Mouse (Mus musculus) bone marrow, adult 2 months (tissue): ENCODE measurements around the gene Sntb2. TPM values are rescaled to one million over a fixed set of nuclear protein-coding genes. Genes with fewer than 3 reads are reported as not detected.

Source experiments
- H3K27ac ChIP-seq: fragments of 200-500 bp; 2 replicates; pipeline ENCODE4 v1.5.1; 2012; ENCODE audit warnings: low read depth, mild to moderate bottlenecking, control low read depth, inconsistent platforms, low read length; ENCODE audit not compliant: control insufficient read depth, poor library complexity, insufficient read depth
- H3K4me1 ChIP-seq: fragments of 200-500 bp; 2 replicates; pipeline ENCODE4 v1.6.1; 2011; ENCODE audit warnings: low read length; ENCODE audit not compliant: control insufficient read depth, insufficient read depth
- H3K4me3 ChIP-seq: fragments of 200-500 bp; replicated peaks from 2 replicates; pipeline ENCODE3; 2011; ENCODE audit warnings: mild to moderate bottlenecking, low read depth, low read length, control low read depth; ENCODE audit not compliant: control insufficient read depth
- CTCF ChIP-seq: fragments of 200-500 bp; IDR thresholded peaks from 2 replicates; pipeline ENCODE4 v1.5.1; 2011; ENCODE audit warnings: low read length, control low read depth; ENCODE audit not compliant: control insufficient read depth, insufficient read depth
- POLR2A ChIP-seq: fragments of 200-500 bp; IDR thresholded peaks from 2 replicates; pipeline ENCODE4 v1.6.1; 2011; ENCODE audit warnings: low read depth, mild to moderate bottlenecking, control low read depth, low read length, borderline replicate concordance; ENCODE audit not compliant: control insufficient read depth
- WGBS: fragments of 180-500 bp; shearing (Covaris S2); methylation state at CpG from one replicate; pipeline ENCODE4 v1.1.7; 2018; 5-methylcytosine and 5-hydroxymethylcytosine counted together
- polyA plus RNA-seq: library from polyadenylated mRNA; stranded (reverse); fragments of >200 nt; gene quantifications from 2 replicates; pipeline ENCODE4 v1.2.4, GENCODE M21; 2011; ENCODE audit warnings: low replicate concordance; ENCODE audit not compliant: missing spikeins, insufficient read depth, insufficient read length

Gene Sntb2
- polyA plus RNA-seq, 1 experiment, result 5.2 TPM

DNA sequence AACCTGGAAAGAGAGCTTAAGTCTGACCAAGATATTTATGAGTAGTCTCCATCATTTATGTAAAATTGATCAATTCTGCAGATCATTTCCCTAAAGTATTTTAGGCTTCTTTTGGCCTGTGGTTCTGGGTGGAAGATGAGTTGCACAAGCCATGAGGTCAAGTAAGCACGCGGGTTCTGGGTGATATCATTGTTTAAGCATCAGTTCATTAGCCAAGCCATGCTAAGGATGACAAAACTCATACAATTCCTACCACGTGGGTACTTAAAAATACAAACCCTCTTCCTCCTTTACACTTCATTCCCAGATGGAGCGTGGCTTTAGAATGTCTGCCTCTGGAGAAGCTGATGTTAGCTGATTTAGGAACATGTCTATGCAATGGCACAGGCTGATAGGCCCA is 18.0 kb downstream of the Sntb2 start:
- no peak overlapping the region for H3K27ac ChIP-seq
- H3K4me3 ChIP-seq, result no peak overlapping the region
- H3K4me1 ChIP-seq, result peaks cover 1% of the 10 kb centered on the region; the same call in 1 of the 2 replicates
- 43% methylated on average over 4 of the region's 4 CpGs for whole genome bisulfite sequencing
- TF ChIP-seq POLR2A (no peak), CTCF (no peak)

DNA sequence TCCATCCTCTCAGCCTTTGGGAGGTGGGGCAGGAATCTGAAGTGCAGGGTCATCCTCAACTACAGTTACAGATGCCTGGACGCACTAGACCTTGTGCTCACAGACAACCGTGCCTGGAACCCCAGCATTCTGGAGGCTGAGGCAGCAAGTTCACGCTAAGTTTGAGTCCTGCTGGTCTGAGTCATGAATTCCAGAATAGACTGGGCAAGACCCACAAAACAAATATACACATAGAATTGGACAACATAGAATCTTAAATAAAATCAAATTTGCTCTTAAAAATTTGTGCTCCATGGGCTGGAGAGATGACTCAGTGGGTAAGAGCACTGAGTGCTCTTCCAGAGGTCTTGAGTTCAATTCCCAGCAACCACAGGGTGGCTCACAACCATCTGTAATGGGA is 21.5 kb downstream of the Sntb2 start:
- Histone ChIP-seq H3K4me1 (peaks cover 1% of the 10 kb centered on the region; the same call in 1 of the 2 replicates), H3K4me3 (no peak overlapping the region), H3K27ac (no peak overlapping the region)
- no peak for TF ChIP-seq CTCF
- no peak for TF ChIP-seq POLR2A
- WGBS, result 79% methylated on average over 3 of the region's 3 CpGs

DNA sequence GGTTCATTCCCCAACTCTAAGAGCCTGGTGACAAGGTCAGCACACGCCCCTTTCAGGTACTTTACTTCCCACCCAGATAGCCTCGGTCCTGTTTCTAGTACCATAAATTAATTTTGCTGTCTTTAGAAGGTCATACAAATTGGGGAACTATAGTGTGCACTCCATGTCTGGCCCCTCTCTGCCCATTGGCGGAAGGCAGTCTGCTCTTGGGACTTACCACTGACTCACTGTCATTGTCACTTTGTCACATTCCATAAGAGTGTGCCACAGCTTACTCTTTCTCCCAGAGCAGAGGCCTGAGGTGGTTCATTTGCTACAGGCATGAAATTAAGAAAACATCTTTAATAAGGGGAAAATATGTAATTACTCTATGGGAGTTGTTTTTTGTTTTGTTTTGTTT is 22.7 kb downstream of the Sntb2 start:
- Histone ChIP-seq H3K27ac (no peak overlapping the region), H3K4me3 (no peak overlapping the region), H3K4me1 (peaks cover 1% of the 10 kb centered on the region; the same call in 1 of the 2 replicates)
- no peak for TF ChIP-seq CTCF
- no peak for TF ChIP-seq POLR2A
- 48% methylated on average over 3 of the region's 3 CpGs for WGBS

DNA sequence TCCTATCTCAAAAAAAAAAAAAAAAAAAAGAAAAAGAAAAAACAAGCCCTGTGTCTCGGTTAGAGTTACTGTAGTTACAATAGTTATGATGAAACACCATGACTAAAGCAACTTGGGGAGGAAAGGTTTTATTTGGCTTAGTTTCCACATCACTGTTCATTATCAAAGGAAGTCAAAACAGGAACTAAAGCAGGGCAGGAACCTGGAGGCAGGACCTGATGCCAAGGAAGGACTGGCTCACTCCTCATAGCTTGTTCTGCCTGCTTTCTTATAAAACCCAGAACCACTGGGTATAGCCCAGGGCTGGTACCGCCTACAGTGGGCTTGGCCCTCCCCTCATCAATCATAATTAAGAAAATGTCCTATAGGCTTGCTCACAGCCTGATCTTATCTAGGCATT is 24.1 kb downstream of the Sntb2 start:
- WGBS, result 48% methylated on average over 2 of the region's 2 CpGs
- Histone ChIP-seq H3K27ac (no peak overlapping the region; the same call in 1 of the 2 replicates), H3K4me3 (no peak overlapping the region), H3K4me1 (peaks cover 2% of the 10 kb centered on the region; the same call in 1 of the 2 replicates)
- TF ChIP-seq POLR2A, result no peak
- TF ChIP-seq CTCF, result no peak

DNA sequence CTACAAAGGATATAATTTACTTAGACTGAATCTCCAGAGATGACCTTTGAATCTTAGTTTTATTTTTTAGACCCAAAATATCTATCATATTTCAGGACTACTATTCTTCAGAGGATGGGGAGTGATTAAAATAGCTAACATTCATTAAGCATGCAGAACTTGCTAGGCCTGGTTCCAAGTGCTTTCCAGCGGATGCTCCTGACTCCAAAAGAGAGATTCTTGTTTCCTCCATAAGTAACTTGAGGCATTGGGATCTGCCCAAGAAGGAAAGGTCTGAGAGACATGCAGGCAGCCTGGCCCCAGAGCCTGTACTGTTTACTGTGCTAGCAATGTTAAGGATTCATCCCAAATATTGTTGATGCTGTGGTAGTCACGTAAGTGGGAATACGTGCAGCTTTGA is 26.8 kb downstream of the Sntb2 start:
- Histone ChIP-seq H3K4me3 (no peak overlapping the region), H3K27ac (no peak overlapping the region), H3K4me1 (peaks cover 2% of the 10 kb centered on the region; the same call in 1 of the 2 replicates)
- TF ChIP-seq CTCF, result no peak
- TF ChIP-seq POLR2A, result no peak
- WGBS, result 93% methylated on average over 3 of the region's 3 CpGs

DNA sequence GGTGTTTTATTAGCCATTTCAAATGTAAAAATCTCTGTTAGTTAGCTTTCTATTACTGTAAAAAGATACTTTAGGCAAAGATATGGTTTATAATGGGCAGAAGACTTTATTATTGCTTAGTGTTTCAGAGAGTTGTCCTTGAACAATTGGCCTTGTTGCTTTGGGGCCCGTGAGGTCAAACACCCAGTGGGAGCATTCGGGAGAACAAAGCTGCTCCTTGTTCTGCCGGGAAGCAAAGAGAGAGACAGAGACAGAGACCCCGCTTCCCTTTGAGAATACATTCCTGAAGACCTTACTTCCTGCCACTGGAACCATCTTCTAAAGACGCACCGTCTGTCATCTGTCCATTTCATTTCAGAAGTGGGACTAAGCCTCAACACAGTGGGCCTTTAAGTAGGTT is 27.8 kb downstream of the Sntb2 start:
- WGBS, result 76% methylated on average over 6 of the region's 6 CpGs
- Histone ChIP-seq H3K4me1 (peaks cover 2% of the 10 kb centered on the region; the same call in 1 of the 2 replicates), H3K4me3 (no peak overlapping the region), H3K27ac (no peak overlapping the region)
- no peak for TF ChIP-seq CTCF
- no peak for TF ChIP-seq POLR2A

DNA sequence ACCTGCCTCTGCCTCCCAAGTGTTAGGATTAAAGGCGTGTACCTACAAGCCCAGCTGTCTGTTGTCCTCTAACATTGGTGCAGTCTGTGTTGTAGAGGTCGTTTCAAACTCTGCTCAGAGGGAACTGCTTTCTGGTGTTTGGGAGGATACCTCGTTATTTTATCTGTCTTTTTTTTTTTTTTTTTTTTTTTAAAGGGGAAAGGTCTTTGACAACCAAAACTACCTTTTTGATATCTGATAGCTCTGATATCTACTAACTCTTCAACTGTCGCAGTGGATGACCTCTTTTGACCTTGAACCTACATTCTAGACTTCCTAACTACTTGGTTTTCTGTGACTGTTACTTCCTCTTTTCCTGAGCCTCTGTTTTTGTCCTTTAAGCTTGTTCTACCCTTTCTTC is 29.0 kb downstream of the Sntb2 start:
- no peak overlapping the region for H3K27ac ChIP-seq
- peaks cover 2% of the 10 kb centered on the region; the same call in 1 of the 2 replicates for H3K4me1 ChIP-seq
- TF ChIP-seq CTCF (no peak), POLR2A (no peak)
- WGBS, result 17% methylated on average over 4 of the region's 4 CpGs
- H3K4me3 ChIP-seq, result no peak overlapping the region

DNA sequence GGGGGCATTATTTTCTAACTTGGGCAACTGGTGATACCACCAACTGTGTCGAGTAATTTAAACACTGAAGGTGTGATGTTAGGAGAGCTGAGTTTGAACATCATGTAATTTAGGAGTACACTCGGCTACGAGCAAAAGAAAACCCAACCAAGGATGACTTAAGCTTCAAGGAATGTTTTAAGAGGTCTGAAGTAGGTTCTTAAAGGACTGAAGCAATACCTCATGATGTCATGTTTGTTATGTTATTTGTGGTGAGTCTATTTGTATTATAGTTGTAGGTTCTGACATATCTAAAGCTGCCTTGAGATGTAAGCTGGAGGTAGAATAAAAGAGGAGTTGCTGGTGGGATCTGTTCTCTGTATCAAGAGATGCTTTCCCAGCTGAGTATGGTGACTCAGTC is 34.4 kb downstream of the Sntb2 start:
- WGBS, result 74% methylated on average over 3 of the region's 3 CpGs
- Histone ChIP-seq H3K4me3 (no peak overlapping the region), H3K4me1 (peaks cover 2% of the 10 kb centered on the region; the same call in 1 of the 2 replicates), H3K27ac (no peak overlapping the region)
- TF ChIP-seq POLR2A (no peak), CTCF (no peak)

DNA sequence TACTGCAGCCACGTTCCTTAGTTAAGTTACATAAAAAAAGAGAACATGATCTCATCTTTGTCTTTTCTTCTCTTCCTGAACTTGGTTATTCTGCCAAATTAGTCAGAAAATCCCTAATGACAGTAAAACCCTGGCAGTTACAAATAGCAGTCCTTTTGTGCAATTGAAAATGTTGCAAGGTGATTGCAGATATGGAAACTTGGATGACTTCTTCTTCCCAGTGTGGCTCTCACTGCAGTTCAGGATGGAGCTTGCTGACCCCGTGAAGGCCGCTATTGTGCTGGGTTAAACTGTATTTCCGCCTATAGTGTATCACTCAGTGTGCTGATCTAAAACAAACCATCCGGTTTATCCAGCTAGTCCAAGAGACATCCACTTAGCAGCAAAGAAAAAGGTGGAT is 36.4 kb downstream of the Sntb2 start:
- TF ChIP-seq CTCF (no peak), POLR2A (no peak)
- WGBS, result 39% methylated on average over 5 of the region's 5 CpGs
- Histone ChIP-seq H3K4me1 (peaks cover 2% of the 10 kb centered on the region; the same call in 1 of the 2 replicates), H3K4me3 (no peak overlapping the region), H3K27ac (no peak overlapping the region; the same call in 1 of the 2 replicates)
